ENCODE assay signal across 15 mouse cellular contexts in genomic region chr19:15080638-15081037, GRCm38 (mm10).
DNase-seq lines count a peak whose midpoint lies in the region; ATAC-seq and TF ChIP-seq lines count a peak whose summit lies in the region.
"Had no signal": no experiment of that assay in that cellular context is flagged by ENCODE, and none has a peak within 500 bp of the region (broad histone marks: within the 10 kb centered on the region; RNA-seq: fewer than 3 reads in every experiment).

No protein-coding gene starts in this region.

- H3K4me2 ChIP-seq in forebrain, embryonic 15.5 days (replicated peaks), result no peak overlapping the region
- no peak overlapping the region for H3K4me2 ChIP-seq in forebrain, embryonic 11.5 days (ENCODE audit: low read depth, low read length, severe bottlenecking)
- no peak overlapping the region for H3K4me2 ChIP-seq in forebrain, postnatal 0 days (ENCODE audit: low read depth)
- H3K4me2 ChIP-seq in forebrain, embryonic 13.5 days, result no peak overlapping the region
- H3K4me2 ChIP-seq: embryonic facial prominence, embryonic 12.5 days had no signal

- H3K4me1 ChIP-seq in forebrain, embryonic 15.5 days, result no peaks in the 10 kb centered on the region
- H3K4me1 ChIP-seq in forebrain, embryonic 11.5 days (replicated peaks; ENCODE audit: control insufficient read depth, insufficient read depth, low read length), result no peaks in the 10 kb centered on the region
- H3K4me1 ChIP-seq in forebrain, postnatal 0 days (ENCODE audit: insufficient read depth), result no peaks in the 10 kb centered on the region
- H3K4me1 ChIP-seq in forebrain, embryonic 13.5 days, result no peaks in the 10 kb centered on the region
- H3K4me1 ChIP-seq: embryonic facial prominence, embryonic 10.5 days; embryonic facial prominence, embryonic 12.5 days had no signal

- H3K27me3 ChIP-seq in forebrain, embryonic 15.5 days, result no peaks in the 10 kb centered on the region
- no peaks in the 10 kb centered on the region for H3K27me3 ChIP-seq in forebrain, embryonic 11.5 days (ENCODE audit: control insufficient read depth, insufficient read depth, low read length)
- no peaks in the 10 kb centered on the region for H3K27me3 ChIP-seq in forebrain, postnatal 0 days (ENCODE audit: insufficient read depth, low read length)
- H3K27me3 ChIP-seq in forebrain, embryonic 13.5 days, result no peaks in the 10 kb centered on the region
- H3K27me3 ChIP-seq: embryonic facial prominence, embryonic 12.5 days had no signal

- 51% methylated on average over 4 of the region's 4 CpGs for WGBS in forebrain, embryonic 15.5 days
- WGBS in forebrain, embryonic 11.5 days, result 86% methylated on average over 4 of the region's 4 CpGs
- WGBS in forebrain, postnatal 0 days, result 37% methylated on average over 4 of the region's 4 CpGs
- WGBS in forebrain, embryonic 13.5 days, result 69% methylated on average over 4 of the region's 4 CpGs

- H3K36me3 ChIP-seq in forebrain, embryonic 15.5 days, result no peaks in the 10 kb centered on the region
- no peaks in the 10 kb centered on the region for H3K36me3 ChIP-seq in forebrain, embryonic 11.5 days (ENCODE audit: control insufficient read depth, insufficient read depth, low read length)
- H3K36me3 ChIP-seq in forebrain, postnatal 0 days (ENCODE audit: insufficient read depth), result no peaks in the 10 kb centered on the region
- no peaks in the 10 kb centered on the region for H3K36me3 ChIP-seq in forebrain, embryonic 13.5 days (ENCODE audit: poor library complexity, severe bottlenecking)
- H3K36me3 ChIP-seq: embryonic facial prominence, embryonic 10.5 days; embryonic facial prominence, embryonic 12.5 days had no signal

- no peak for TF ChIP-seq CTCF in forebrain, postnatal 0 days (IDR thresholded peaks at IDR 0.05; ENCODE audit: low read depth)

- no peak overlapping the region for H3K4me3 ChIP-seq in forebrain, embryonic 15.5 days
- no peak overlapping the region for H3K4me3 ChIP-seq in forebrain, embryonic 11.5 days (ENCODE audit: low read depth, low read length)
- no peak overlapping the region for H3K4me3 ChIP-seq in forebrain, postnatal 0 days (ENCODE audit: low read depth, low read length)
- H3K4me3 ChIP-seq in forebrain, embryonic 13.5 days, result no peak overlapping the region
- H3K4me3 ChIP-seq: embryonic facial prominence, embryonic 10.5 days; embryonic facial prominence, embryonic 12.5 days had no signal

- H3K9me3 ChIP-seq in forebrain, embryonic 15.5 days, result no peaks in the 10 kb centered on the region
- H3K9me3 ChIP-seq in forebrain, embryonic 11.5 days (ENCODE audit: control insufficient read depth, low read length), result no peaks in the 10 kb centered on the region
- H3K9me3 ChIP-seq in forebrain, postnatal 0 days (ENCODE audit: low read length), result no peaks in the 10 kb centered on the region
- H3K9me3 ChIP-seq in forebrain, embryonic 13.5 days (replicated peaks), result no peaks in the 10 kb centered on the region
- H3K9me3 ChIP-seq: embryonic facial prominence, embryonic 10.5 days; embryonic facial prominence, embryonic 12.5 days had no signal

- DNase-seq in forebrain, embryonic 11.5 days (ENCODE audit: low spot score), result no peak
- DNase-seq in forebrain, postnatal 0 days, result no peak
- DNase-seq in lung, postnatal 4 days, result no peak
- DNase-seq: adrenal gland, adult 2 months; adrenal gland, postnatal 10 days; adrenal gland, postnatal 25 days; cerebellum, adult 11-12 months; cerebellum, adult 2 months; cerebellum, adult 9-10 months; cerebellum, postnatal 10 days; cerebellum, postnatal 25 days had no signal

- ATAC-seq in forebrain, embryonic 15.5 days (replicated peaks), result peak; percentile 46; the same call in 1 of the 2 replicates
- no peak for ATAC-seq in forebrain, embryonic 11.5 days (replicated peaks; ENCODE audit: low FRiP score)
- peak; percentile 27; the same call in 1 of the 2 replicates for ATAC-seq in forebrain, postnatal 0 days
- ATAC-seq in forebrain, embryonic 13.5 days, result no peak

- H3K9ac ChIP-seq in forebrain, embryonic 15.5 days (replicated peaks), result no peak overlapping the region
- no peak overlapping the region for H3K9ac ChIP-seq in forebrain, embryonic 11.5 days (ENCODE audit: low read length)
- no peak overlapping the region for H3K9ac ChIP-seq in forebrain, postnatal 0 days
- H3K9ac ChIP-seq in forebrain, embryonic 13.5 days, result no peak overlapping the region
- H3K9ac ChIP-seq: embryonic facial prominence, embryonic 12.5 days had no signal

- no peak overlapping the region for H3K27ac ChIP-seq in forebrain, embryonic 15.5 days (replicated peaks)
- H3K27ac ChIP-seq in forebrain, embryonic 11.5 days (ENCODE audit: low read depth, low read length), result no peak overlapping the region
- no peak overlapping the region for H3K27ac ChIP-seq in forebrain, postnatal 0 days (ENCODE audit: low read depth, low read length)
- H3K27ac ChIP-seq in forebrain, embryonic 13.5 days, result no peak overlapping the region
- H3K27ac ChIP-seq: embryonic facial prominence, embryonic 10.5 days; embryonic facial prominence, embryonic 12.5 days had no signal

Comparison
In these comparisons a context has a peak if more than half of its experiments do, and no peak if none do; other contexts are left out.
1. ATAC-seq: peak in forebrain, embryonic 15.5 days (single experiment) and forebrain, postnatal 0 days (single experiment); none in forebrain, embryonic 11.5 days (single experiment) and forebrain, embryonic 13.5 days (single experiment).